Mouse (Mus musculus) lung, embryonic 15.5 days (tissue): ENCODE measurements around the gene Smr2. TPM values are rescaled to one million over a fixed set of nuclear protein-coding genes. Genes with fewer than 3 reads are reported as not detected.
"Not testable (repeated sequence)": the region's sequence is repeated elsewhere in the genome, so short reads cannot be mapped to it uniquely, and the experiment has no call there.

ENCODE experiments used
- ATAC-seq: fragments of 200-750 bp; cut with Nextera tagmentation; 2 replicates; pipeline ENCODE4 v1.8.0; 2017; ENCODE audit warnings: moderate number of reproducible peaks, borderline replicate concordance; ENCODE audit not compliant: low FRiP score, low TSS enrichment; ENCODE audit errors: extremely low read depth
- H3K27ac ChIP-seq: fragments of 300-500 bp; sonication (generic); 2 replicates; pipeline ENCODE4 v1.5.1; 2015; ENCODE audit warnings: moderate library complexity, mild to moderate bottlenecking, inconsistent platforms
- H3K27me3 ChIP-seq: fragments of 300-500 bp; sonication (generic); 2 replicates; pipeline ENCODE4 v1.6.1; 2015; ENCODE audit warnings: inconsistent platforms
- H3K36me3 ChIP-seq: fragments of 300-500 bp; sonication (generic); 2 replicates; pipeline ENCODE4 v1.6.1; 2015; ENCODE audit warnings: inconsistent platforms
- H3K4me1 ChIP-seq: fragments of 300-500 bp; sonication (generic); 2 replicates; pipeline ENCODE4 v1.6.1; 2015; ENCODE audit warnings: inconsistent platforms
- H3K4me2 ChIP-seq: fragments of 300-500 bp; sonication (generic); 2 replicates; pipeline ENCODE4 v1.6.1; 2015; ENCODE audit warnings: inconsistent platforms, mild to moderate bottlenecking, moderate library complexity
- H3K4me3 ChIP-seq: fragments of 300-500 bp; sonication (generic); 2 replicates; pipeline ENCODE4 v1.5.1; 2015; ENCODE audit warnings: mild to moderate bottlenecking, inconsistent platforms
- H3K9ac ChIP-seq: fragments of 300-500 bp; sonication (generic); 2 replicates; pipeline ENCODE4 v1.6.1; 2015; ENCODE audit warnings: inconsistent platforms
- H3K9me3 ChIP-seq: fragments of 300-500 bp; sonication (generic); 2 replicates; pipeline ENCODE4 v1.6.1; 2016; ENCODE audit warnings: inconsistent platforms
- WGBS: fragments of 180-500 bp; shearing (Covaris S2); methylation state at CpG from one replicate; pipeline ENCODE4 v1.1.7; 2015; 5-methylcytosine and 5-hydroxymethylcytosine counted together
- polyA plus RNA-seq: library from polyadenylated mRNA; unstranded; fragments of >200 nt; fragmentation: Nextera tagmentation; extraction: Ambion mirVana; gene quantifications from 2 replicates; pipeline ENCODE4 v1.2.1, GENCODE M21; 2015

The Smr2 gene
- polyA plus RNA-seq = not detected in 2 replicates

- H3K4me3 ChIP-seq, H3K4me1 ChIP-seq, ATAC-seq, H3K9me3 ChIP-seq, H3K36me3 ChIP-seq, H3K27me3 ChIP-seq, H3K4me2 ChIP-seq, H3K27ac ChIP-seq, H3K9ac ChIP-seq: not testable (repeated sequence)
Measured at GRCm38 (mm10) chr5:88086256-88086655, at the start of gene Smr2. Gene Smr2, plus strand, starts transcription at chr5:88086556.

DNA sequence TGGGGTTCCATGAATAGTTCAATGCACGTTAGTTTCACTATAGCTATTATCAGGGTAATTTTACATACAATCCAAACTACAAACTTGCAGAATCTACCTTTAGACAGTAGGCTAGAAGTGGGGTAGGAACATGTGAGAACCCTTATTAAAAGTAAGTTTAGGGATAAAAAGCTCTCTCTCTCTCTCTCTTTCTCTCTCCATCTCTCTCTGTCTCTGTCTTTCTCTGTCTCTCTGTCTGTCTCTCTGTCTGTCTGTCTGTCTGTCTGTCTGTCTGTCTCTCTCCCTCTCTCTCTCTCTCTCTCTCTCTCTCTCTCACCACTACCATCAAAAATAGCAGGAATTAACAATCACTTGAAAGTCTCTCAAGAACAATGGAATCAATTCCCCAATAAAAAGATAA, 25.1 kb downstream of the Smr2 start, which contains the start of gene Gm11116:
Gene Gm11116, minus strand, starts transcription at position 101 of the 400 bp plus-strand sequence.
- no peak within 1 kb of the TSS for H3K4me3 ChIP-seq
- H3K9ac ChIP-seq = no peak within 1 kb of the TSS
- H3K4me1 ChIP-seq = no peaks in the 10 kb centered on the region
- H3K9me3 ChIP-seq = no peaks in the 10 kb centered on the region
- no peak for ATAC-seq
- H3K27me3 ChIP-seq = no peaks in the 10 kb centered on the region
- H3K36me3 ChIP-seq = no peaks in the 10 kb centered on the region
- no peak within 1 kb of the TSS for H3K4me2 ChIP-seq
- WGBS = 51% methylated on average over 1 of the region's 1 CpGs
- H3K27ac ChIP-seq = no peak within 1 kb of the TSS

GRCm38 (mm10) chr5:88153999-88154398, 67.6 kb downstream of the Smr2 start, which contains the start of gene Gm11115:
Gene Gm11115, minus strand, starts transcription at chr5:88154099.
- Histone ChIP-seq H3K36me3 (no peaks in the 10 kb centered on the region), H3K4me2 (no peak within 1 kb of the TSS), H3K4me3 (no peak within 1 kb of the TSS), H3K9ac (no peak within 1 kb of the TSS), H3K4me1 (no peaks in the 10 kb centered on the region), H3K27me3 (no peaks in the 10 kb centered on the region), H3K9me3 (no peaks in the 10 kb centered on the region), H3K27ac (no peak within 1 kb of the TSS)
- ATAC-seq = no peak

Other genes with a start within 250 kb of the Smr2 start
- not detected in 2 replicates for gene Odam, start 201.5 kb upstream of the Smr2 start, polyA plus RNA-seq
- not detected in 2 replicates for gene Csn3, start 161.0 kb upstream of the Smr2 start, polyA plus RNA-seq
- not detected in 2 replicates for gene 2310003L06Rik, start 117.1 kb upstream of the Smr2 start, polyA plus RNA-seq
- not detected in 2 replicates for gene Gm28434, start 117.0 kb upstream of the Smr2 start, polyA plus RNA-seq
- gene Cabs1, start 107.1 kb upstream of the Smr2 start, polyA plus RNA-seq = not detected in 2 replicates
- gene Smr3a, start 84.0 kb upstream of the Smr2 start, polyA plus RNA-seq = not detected in 2 replicates
- gene Gm11116, start 25.0 kb downstream of the Smr2 start, polyA plus RNA-seq = not detected in 2 replicates
- gene Gm11115, start 67.5 kb downstream of the Smr2 start, polyA plus RNA-seq = not detected in 2 replicates
- gene Gm7714, start 182.4 kb downstream of the Smr2 start, polyA plus RNA-seq = not detected in 2 replicates
- gene Prol1, start 230.8 kb downstream of the Smr2 start, polyA plus RNA-seq = not detected in 2 replicates